Mouse (Mus musculus) Patski (cell line): Measurements from ENCODE around the gene Phldb1. TPM values are rescaled to one million over a fixed set of nuclear protein-coding genes. Genes with fewer than 3 reads are reported as not detected.

Source experiments
- ATAC-seq: fragments of 100-300 bp; one replicate; pipeline ENCODE4 v1.8.0; 2021
- CTCF ChIA-PET: fragments of 350-600 bp; sonication (Branson Sonifier 250); formaldehyde crosslinking; loops from one replicate; lab custom pipeline; 2022; ENCODE audit warnings: inconsistent platforms; lab: Charles Lee
- POLR2A ChIA-PET: fragments of 350-600 bp; sonication (Branson Sonifier 250); formaldehyde crosslinking; loops from one replicate; lab custom pipeline; 2022; ENCODE audit warnings: antibody characterized with exemption, inconsistent platforms; lab: Charles Lee
- DNase-seq: peaks from one replicate; pipeline ENCODE4 v3.0.0-alpha.2; 2011; ENCODE audit warnings: low read depth, low spot score
- H3K27me3 ChIP-seq: fragments of 371-371 bp; one replicate; pipeline ENCODE4 v1.5.1; 2021
- CTCF ChIP-seq: fragments of 100-300 bp; IDR thresholded peaks from one replicate; pipeline ENCODE4 v1.5.1; 2021
- in situ Hi-C: fragments of 300-500 bp; cut with MboI; formaldehyde crosslinking; loops from 3 replicates; pipeline ENCODE4 v1.11.1; 2018; ENCODE audit warnings: low pct_unique_long_range_greater_than_20kb, mixed read lengths
- polyA plus RNA-seq: library from polyadenylated mRNA; unstranded; gene quantifications from one replicate; pipeline ENCODE4 v1.2.3, GENCODE M21; 2021

Phldb1 gene
- polyA plus RNA-seq, 1 experiment from 2014 or later, result 137 TPM

DNA sequence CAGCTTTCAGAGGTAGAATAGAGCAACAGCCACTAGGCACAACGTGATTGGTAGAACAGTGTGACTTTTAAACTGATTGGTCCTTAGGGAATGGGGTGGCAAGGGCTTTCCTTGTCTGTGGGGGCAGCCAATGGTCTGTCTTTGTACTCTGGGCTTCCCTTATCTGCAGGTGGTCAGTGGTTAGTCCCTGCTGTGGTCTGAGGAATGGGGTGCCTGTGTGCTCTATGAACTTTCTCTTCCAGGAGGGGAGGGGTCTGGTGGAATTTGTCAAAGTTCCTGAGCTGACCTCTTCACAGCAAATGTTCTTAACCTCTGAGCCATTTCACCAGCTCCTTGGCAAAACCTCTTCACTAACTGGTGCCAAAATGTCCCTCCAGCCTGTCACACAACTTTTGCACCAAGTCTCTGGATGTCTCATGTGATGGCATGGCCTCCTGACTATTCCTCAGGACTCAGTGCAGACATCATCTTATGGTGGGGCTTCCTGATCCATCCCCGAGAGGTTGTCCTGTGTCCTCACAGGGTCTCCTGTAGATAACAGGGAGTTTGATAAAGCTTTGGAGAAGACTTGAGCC is 62.6 kb downstream of the Phldb1 start:
- POLR2A ChIA-PET, result no interaction called here
- in situ Hi-C loops, result loop anchor here (25.0 kb wide), 1 partner anchor 465 kb away; the partner anchor contains the start of gene Scn4b
- TF ChIP-seq CTCF, result no peak
- ATAC-seq, result no peak
- CTCF ChIA-PET, result interaction anchor here (1.0 to 3.4 kb wide), 4 partner anchors 10 to 20 kb away, joined by 4 to 10 read pairs (median 6); no protein-coding TSS in a partner anchor
- peaks cover 4% of the 10 kb centered on the region for H3K27me3 ChIP-seq
- DNase-seq, result no peak

DNA sequence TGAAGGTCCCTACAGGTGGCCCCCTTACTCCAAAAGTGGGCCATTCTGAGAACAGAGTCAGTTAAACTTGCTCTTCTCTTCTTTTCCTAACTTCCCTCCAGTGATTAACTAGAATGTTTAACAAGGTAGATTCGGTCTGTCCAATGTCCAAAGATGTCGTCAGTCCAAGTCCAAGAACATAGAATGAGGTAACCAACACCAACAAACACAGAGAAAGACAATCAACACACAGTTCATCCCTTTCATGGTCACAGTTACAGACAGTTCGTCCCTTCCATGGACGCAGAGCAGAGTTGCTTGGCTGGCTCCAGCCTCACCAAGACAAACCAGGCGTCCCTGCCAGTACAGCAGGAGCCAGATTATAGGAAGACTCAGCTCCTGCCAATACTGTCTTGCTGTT is 63.6 kb downstream of the Phldb1 start:
- ATAC-seq (no peak), DNase-seq (no peak)
- peaks cover 4% of the 10 kb centered on the region for H3K27me3 ChIP-seq
- POLR2A ChIA-PET, result no interaction called here
- in situ Hi-C loops, result loop anchor here (25.0 kb wide), 1 partner anchor 466 kb away; the partner anchor contains the start of gene Scn4b
- no peak for TF ChIP-seq CTCF
- CTCF ChIA-PET, result interaction anchor here (0.9 to 3.4 kb wide), 4 partner anchors 9 to 19 kb away, joined by 3 to 10 read pairs (median 6); no protein-coding TSS in a partner anchor

DNA sequence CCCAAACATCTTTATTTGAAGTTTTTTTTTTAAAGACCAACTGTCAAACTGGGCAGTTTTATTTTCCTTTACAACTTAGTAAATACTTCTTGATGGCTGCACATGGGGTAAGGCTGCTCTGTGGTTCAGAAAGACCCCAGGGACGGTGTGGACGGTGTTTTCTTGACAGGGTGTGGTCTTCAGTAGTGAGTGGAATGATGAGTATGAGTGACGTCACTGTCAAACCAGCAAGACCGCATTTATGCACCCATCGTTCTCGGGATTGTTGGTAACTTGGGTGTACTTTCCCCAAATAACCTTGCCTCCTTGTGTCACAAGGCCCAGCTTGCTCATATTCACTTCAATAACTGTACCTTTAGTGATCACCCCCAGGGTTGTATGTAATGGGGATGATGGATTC is 71.3 kb downstream of the Phldb1 start:
- TF ChIP-seq CTCF, result no peak
- no peak for ATAC-seq
- H3K27me3 ChIP-seq, result peaks cover 6% of the 10 kb centered on the region
- DNase-seq, result no peak
- CTCF ChIA-PET, result interaction anchor here (1.7 kb wide), 1 partner anchor 11 kb away, joined by 3 read pairs; no protein-coding TSS in a partner anchor
- POLR2A ChIA-PET, result interaction anchor here (0.6 kb wide), 1 partner anchor 10 kb away, joined by 3 read pairs; the partner anchor contains the start of gene Treh
- in situ Hi-C loops, result loop anchor here (10.0 to 25.0 kb wide), 2 partner anchors 311 to 474 kb away; partner anchors contain the start of gene Scn4b

DNA sequence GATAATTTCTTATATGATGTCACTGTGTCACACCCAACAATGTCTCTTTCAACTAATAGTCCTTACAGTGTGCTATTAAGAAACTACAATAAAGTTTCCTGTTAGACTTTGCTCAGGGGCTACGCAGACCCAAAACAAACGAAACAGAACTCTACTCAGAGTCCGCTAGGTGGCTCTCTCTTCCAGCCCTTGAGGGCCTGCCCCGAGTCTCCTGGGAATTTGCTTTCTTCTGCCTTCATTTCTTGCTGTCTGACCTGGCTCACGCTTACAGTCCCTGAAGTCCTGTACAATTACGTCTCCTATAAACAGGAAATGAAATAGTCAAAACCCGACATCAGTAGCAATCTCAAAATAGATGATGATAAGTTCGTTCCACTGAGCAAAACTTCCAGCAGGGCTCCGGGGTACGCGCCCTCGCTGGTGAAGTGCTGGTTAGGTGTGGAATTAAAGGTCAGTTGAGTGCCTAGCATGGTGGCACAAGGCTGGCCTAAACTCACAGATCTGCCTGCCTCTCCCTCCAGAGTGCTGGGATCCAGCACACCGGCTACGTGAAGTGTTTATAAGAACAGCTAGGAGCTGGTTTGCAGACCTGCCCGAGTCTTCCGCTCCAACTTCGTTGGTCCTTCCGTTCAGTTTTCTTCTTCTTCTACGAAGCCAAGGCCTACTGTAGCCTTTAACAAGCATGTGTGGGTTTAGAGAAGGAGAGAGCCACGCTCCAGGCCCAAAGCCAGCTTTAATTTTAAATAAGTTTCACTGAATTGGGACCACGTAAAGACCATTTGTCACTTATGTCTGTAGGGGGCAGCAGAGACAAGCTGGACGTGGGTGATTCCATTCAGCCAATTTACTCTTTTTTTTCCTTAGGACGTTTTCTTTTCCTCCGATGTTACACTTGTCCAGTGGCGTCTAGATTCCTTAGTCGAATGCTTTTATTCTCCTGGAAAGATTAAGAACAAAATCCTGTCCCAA is 79.6 kb downstream of the Phldb1 start:
- TF ChIP-seq CTCF, result peak; percentile 88
- DNase-seq (peak; percentile 33), ATAC-seq (peak; percentile 57)
- H3K27me3 ChIP-seq, result peaks cover 3% of the 10 kb centered on the region
- CTCF ChIA-PET, result interaction anchor here (0.7 to 5.4 kb wide), 25 partner anchors 16 to 204 kb away, joined by 3 to 29 read pairs (median 4); partner anchors contain the start of genes Bcl9l, Phldb1 and Upk2
- in situ Hi-C loops, result loop anchor here (5.0 to 25.0 kb wide), 2 partner anchors 92 to 482 kb away; partner anchors contain the start of gene Scn4b
- POLR2A ChIA-PET, result interaction anchor here (0.5 kb wide), 1 partner anchor 14 kb away, joined by 6 read pairs; no protein-coding TSS in a partner anchor

DNA sequence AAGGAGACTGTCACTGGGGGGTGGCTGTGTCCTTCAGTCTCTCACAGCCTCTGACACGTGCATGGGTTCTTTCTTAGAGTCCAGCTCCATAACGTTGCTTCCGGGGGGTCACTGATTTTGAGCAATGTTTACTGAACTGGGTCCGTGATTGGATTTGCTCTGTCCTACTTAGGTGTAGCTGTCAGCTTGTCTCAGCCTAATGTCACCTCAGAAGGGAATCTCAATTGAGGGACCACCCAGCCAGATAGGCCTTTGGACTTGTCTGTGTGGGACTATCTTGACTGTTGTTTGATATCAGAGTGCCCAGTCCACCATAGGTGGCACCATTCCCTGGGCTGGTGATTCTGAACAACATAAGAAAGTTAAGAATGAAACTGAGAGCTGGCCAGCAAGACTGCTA is 81.1 kb downstream of the Phldb1 start:
- TF ChIP-seq CTCF, result no peak
- CTCF ChIA-PET, result interaction anchor here (1.2 to 3.7 kb wide), 6 partner anchors 28 to 201 kb away, joined by 3 to 53 read pairs (median 4); partner anchors contain the start of gene Upk2
- in situ Hi-C loops, result loop anchor here (5.0 to 25.0 kb wide), 2 partner anchors 202 to 483 kb away; partner anchors contain the start of genes Scn4b and Upk2
- H3K27me3 ChIP-seq, result no peaks in the 10 kb centered on the region
- no peak for ATAC-seq
- no peak for DNase-seq
- POLR2A ChIA-PET, result no interaction called here

DNA sequence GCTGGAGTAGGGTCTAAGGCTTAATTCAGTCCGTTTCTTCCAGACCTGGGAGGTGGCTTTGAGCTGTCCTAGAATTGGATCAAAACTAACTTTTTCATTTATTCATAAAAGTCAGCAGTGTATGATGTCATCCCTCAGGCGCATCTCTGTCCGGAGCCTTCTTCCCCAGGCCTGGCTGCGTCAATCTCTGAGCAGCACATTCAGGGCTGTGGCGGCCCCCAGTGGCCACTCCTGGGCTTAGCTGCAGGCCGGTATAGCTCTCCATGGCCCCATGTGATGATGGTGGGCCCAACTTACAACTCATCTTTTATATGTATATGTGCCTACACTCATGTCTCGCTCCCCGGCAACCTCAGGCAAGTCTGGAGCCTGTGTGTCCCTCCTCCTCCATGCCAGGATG is 83.0 kb downstream of the Phldb1 start:
- in situ Hi-C loops, result loop anchor here (5.0 to 25.0 kb wide), 2 partner anchors 200 to 485 kb away; partner anchors contain the start of genes Scn4b and Upk2
- POLR2A ChIA-PET, result interaction anchor here (1.3 to 1.5 kb wide), 2 partner anchors 22 to 198 kb away, joined by 6 to 18 read pairs; partner anchors contain the start of gene Upk2
- peak; percentile 63 for ATAC-seq

DNA sequence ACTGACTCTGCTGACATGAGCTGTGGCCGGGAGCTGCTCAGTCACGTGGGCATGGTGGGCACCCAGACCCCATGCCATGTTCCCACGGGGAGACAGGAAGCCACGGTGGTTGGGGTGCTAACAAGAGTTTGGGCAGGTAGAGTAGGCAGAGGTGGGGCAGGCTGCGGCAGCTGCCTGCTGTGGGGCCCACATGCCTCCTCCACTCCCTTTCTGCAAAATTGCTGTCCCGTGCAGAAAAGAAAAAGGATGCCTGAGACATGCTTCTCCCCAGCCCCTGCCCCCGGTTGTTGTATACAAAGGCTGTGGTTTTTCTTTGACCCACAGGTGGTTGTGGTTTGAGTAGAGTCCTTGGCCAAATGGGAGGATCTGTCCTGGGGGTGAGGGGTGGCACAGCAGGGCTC is 86.1 kb downstream of the Phldb1 start:
- CTCF ChIA-PET, result no interaction called here
- in situ Hi-C loops, result no loop called here
- ATAC-seq, result no peak
- DNase-seq, result peak; percentile 19
- no peak for TF ChIP-seq CTCF
- no peaks in the 10 kb centered on the region for H3K27me3 ChIP-seq
- POLR2A ChIA-PET, result no interaction called here

More for the DNA sequence above, 83.0 kb downstream of the Phldb1 start:
- CTCF ChIA-PET, result interaction anchor here (0.6 to 3.7 kb wide), 17 partner anchors 10 to 218 kb away, joined by 3 to 53 read pairs (median 5); partner anchors contain the start of genes Treh and Upk2
- peak; percentile 94 for TF ChIP-seq CTCF
- no peak for DNase-seq
- no peaks in the 10 kb centered on the region for H3K27me3 ChIP-seq

DNA sequence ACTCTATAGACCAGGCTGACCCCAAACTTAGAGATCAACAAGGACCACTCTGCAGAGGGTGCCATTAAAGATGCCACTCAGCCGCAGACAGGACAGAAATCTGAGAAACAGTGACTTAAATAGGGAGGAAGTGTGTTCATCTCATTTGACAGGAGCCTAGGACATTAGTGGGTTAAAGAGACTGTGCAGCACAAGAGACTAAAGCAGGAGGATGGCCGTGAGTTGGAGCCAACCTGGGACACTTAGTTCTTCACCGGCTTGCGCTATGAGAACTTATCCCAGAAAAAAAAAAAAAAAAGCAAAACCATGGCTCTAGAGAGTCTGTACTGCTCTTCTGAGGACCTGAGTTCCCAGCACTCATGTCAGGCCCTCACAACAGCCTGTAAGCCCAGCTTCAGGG is 87.3 kb downstream of the Phldb1 start:
- ChIA-PET POLR2A (no interaction called here), CTCF (no interaction called here)
- ATAC-seq, result no peak
- in situ Hi-C loops, result no loop called here
- no peak for TF ChIP-seq CTCF
- no peaks in the 10 kb centered on the region for H3K27me3 ChIP-seq
- no peak for DNase-seq

DNA sequence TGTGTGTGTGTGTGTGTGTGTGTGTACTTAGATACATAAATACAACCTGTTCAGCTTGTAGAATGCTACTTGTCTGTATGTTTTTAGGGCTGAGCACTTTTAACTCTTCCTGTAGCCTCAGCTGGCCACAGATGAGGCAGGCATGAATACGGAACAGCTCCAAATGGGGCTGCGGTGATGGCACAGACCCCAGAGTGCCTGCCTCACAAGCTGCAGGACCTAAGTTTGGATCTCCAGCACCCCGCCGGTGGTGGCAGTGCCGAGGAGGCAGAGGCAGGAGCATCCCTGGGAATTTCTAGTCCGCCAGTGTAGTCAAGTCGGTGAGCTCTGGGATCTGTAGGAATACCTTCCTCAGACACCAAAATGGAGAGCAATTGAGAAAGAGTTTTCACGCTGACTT is 88.0 kb downstream of the Phldb1 start:
- no peak for TF ChIP-seq CTCF
- DNase-seq (no peak), ATAC-seq (no peak)
- H3K27me3 ChIP-seq, result no peaks in the 10 kb centered on the region
- POLR2A ChIA-PET, result no interaction called here
- CTCF ChIA-PET, result interaction anchor here (1.5 kb wide), 1 partner anchor 164 kb away, joined by 3 read pairs; the partner anchor contains the start of gene Bcl9l
- in situ Hi-C loops, result no loop called here

DNA sequence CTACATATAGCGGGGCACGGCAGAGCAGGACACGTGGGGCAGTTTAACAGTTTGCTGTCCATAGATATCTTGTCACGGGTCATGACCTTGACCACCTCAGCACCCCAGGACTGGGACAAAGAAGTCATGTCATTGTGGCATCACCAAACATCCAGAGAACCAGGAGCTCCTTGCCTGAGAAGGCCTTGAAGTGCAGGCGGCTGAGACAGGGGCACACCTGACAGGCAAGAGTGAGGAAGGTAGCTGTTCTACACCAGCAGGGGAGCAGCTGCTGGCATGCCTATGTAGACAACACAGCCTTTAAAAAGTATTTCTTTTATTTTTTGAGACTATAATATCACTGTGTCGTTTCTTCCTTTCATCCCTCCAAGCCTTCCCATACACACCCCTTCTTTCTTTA is 88.6 kb downstream of the Phldb1 start:
- in situ Hi-C loops, result no loop called here
- no peaks in the 10 kb centered on the region for H3K27me3 ChIP-seq
- ChIA-PET CTCF (interaction anchor here (1.5 kb wide), 1 partner anchor 164 kb away, joined by 3 read pairs; the partner anchor contains the start of gene Bcl9l), POLR2A (no interaction called here)
- no peak for TF ChIP-seq CTCF
- no peak for DNase-seq
- ATAC-seq, result no peak
